Mouse (Mus musculus): Measurements from ENCODE around the gene Cmpk2.

DNA sequence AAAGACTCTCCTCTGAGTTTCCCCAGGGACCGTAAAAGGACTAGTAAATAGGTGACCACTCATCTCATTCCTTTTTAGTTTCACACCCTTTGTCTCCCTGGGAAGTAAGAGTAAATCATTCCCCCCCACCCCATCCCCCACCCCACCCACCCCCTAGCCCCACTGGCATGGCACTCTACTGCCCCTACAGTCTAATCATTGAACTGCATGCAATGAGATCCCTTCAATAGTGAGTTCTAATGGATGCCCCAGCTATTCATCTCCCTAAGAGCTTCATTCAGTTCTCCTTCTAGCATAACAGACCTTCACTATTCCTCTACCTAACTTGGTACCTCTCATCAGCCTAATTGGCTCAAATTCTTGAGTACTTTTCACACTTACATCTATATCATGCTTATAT lies 20.9 kb downstream of the Cmpk2 start:
- TF ChIP-seq CTCF (IDR thresholded peaks at IDR 0.05; ENCODE audit: extremely low read depth, insufficient read depth, insufficient read length, insufficient replicate concordance) (no peak), POLR2A (IDR thresholded peaks at IDR 0.05; ENCODE audit: low read depth, low read length) (no peak)
